Mouse (Mus musculus): ENCODE data around the gene Gm7861. TPM values are rescaled to one million over a fixed set of nuclear protein-coding genes. Genes with fewer than 3 reads are reported as not detected.
"Not testable (repeated sequence)": the region's sequence is repeated elsewhere in the genome, so short reads cannot be mapped to it uniquely, and the experiment has no call there.

Gene Gm7861
- not detected for total RNA-seq (2022)

GRCm38 (mm10) chr8:21594408-21594807, at the start of gene Gm7861:
Gene Gm7861 (minus strand): TSS chr8:21594508.
- not testable (repeated sequence) for DNase-seq (ENCODE audit: low spot score)

GRCm38 (mm10) chr8:21617883-21618282, 23.6 kb upstream of the Gm7861 start, which contains the start of gene Defa26:
Gene Defa26 (plus strand): TSS chr8:21618183.
- DNase-seq (ENCODE audit: low spot score), result not testable (repeated sequence)

- not testable (repeated sequence) for DNase-seq (ENCODE audit: low spot score)
Observed at GRCm38 (mm10) chr8:21582706-21583105, 11.6 kb downstream of the Gm7861 start, which contains the start of gene Defa28. Gene Defa28 (plus strand): TSS chr8:21583006.

GRCm38 (mm10) chr8:21565086-21565485, 29.2 kb downstream of the Gm7861 start, which contains the start of gene Defa37:
Gene Defa37 (plus strand): TSS chr8:21565386.
- not testable (repeated sequence) for DNase-seq (ENCODE audit: low spot score)

Other genes with a start within 250 kb of the Gm7861 start
- gene Defa2, start 216.0 kb downstream of the Gm7861 start, total RNA-seq (2022), result not detected
- not detected for gene Defa33, start 202.7 kb downstream of the Gm7861 start, total RNA-seq (2022)
- gene Defa36, start 167.1 kb downstream of the Gm7861 start, total RNA-seq (2022), result not detected
- gene Gm7849, start 137.9 kb downstream of the Gm7861 start, total RNA-seq (2022), result not detected
- not detected for gene Defa20, start 85.2 kb downstream of the Gm7861 start, total RNA-seq (2022)
- not detected for gene Defa32, start 65.5 kb downstream of the Gm7861 start, total RNA-seq (2022)
- gene Defa37, start 29.1 kb downstream of the Gm7861 start, total RNA-seq (2022), result not detected
- not detected for gene Defa28, start 11.5 kb downstream of the Gm7861 start, total RNA-seq (2022)
- not detected for gene Defa26, start 23.7 kb upstream of the Gm7861 start, total RNA-seq (2022)
- gene Defa17, start 61.3 kb upstream of the Gm7861 start, total RNA-seq (2022), result not detected
- gene Defa34, start 71.3 kb upstream of the Gm7861 start, total RNA-seq (2022), result not detected
- gene AY761184, start 109.1 kb upstream of the Gm7861 start, total RNA-seq (2022), result not detected
- not detected for gene Defa24, start 140.0 kb upstream of the Gm7861 start, total RNA-seq (2022)
- not detected for gene Defb50, start 229.0 kb upstream of the Gm7861 start, total RNA-seq (2022)
- gene Defb2, start 245.4 kb upstream of the Gm7861 start, total RNA-seq (2022), result not detected

Measured in heart, adult 8-10 months (tissue).